Mouse (Mus musculus) midbrain, embryonic 11.5 days (tissue): ENCODE results near the gene Map3k11. TPM values are rescaled to one million over a fixed set of nuclear protein-coding genes. Genes with fewer than 3 reads are reported as not detected.

ENCODE experiments used
- ATAC-seq: fragments of 200-750 bp; cut with Nextera tagmentation; 2 replicates; pipeline ENCODE4 v1.8.0; 2017; ENCODE audit warnings: moderate TSS enrichment, moderate library complexity; ENCODE audit not compliant: low FRiP score
- DNase-seq: peaks from one replicate; pipeline ENCODE4 v3.0.0; 2015; ENCODE audit warnings: low spot score; ENCODE audit errors: missing footprints
- H3K27ac ChIP-seq: fragments of 300-500 bp; sonication (generic); 2 replicates; pipeline ENCODE4 v1.5.1; 2014; ENCODE audit warnings: low read depth, low read length
- H3K27me3 ChIP-seq: fragments of 300-500 bp; sonication (generic); 2 replicates; pipeline ENCODE4 v1.6.1; 2014; ENCODE audit warnings: mild to moderate bottlenecking, low read length, moderate library complexity, mixed read lengths; ENCODE audit not compliant: control insufficient read depth, insufficient read depth
- H3K36me3 ChIP-seq: fragments of 300-500 bp; sonication (generic); 2 replicates; pipeline ENCODE4 v1.6.1; 2014; ENCODE audit warnings: mild to moderate bottlenecking, low read length, moderate library complexity, mixed read lengths; ENCODE audit not compliant: control insufficient read depth, insufficient read depth
- H3K4me1 ChIP-seq: fragments of 300-500 bp; sonication (generic); 2 replicates; pipeline ENCODE4 v1.6.1; 2014; ENCODE audit warnings: low read length; ENCODE audit not compliant: control insufficient read depth, insufficient read depth
- H3K4me2 ChIP-seq: fragments of 300-500 bp; sonication (generic); 2 replicates; pipeline ENCODE4 v1.6.1; 2014; ENCODE audit warnings: mild to moderate bottlenecking, moderate library complexity
- H3K4me3 ChIP-seq: fragments of 300-500 bp; sonication (generic); 2 replicates; pipeline ENCODE4 v1.5.1; 2014; ENCODE audit warnings: low read depth, low read length
- H3K9ac ChIP-seq: fragments of 300-500 bp; sonication (generic); 2 replicates; pipeline ENCODE4 v1.6.1; 2014; ENCODE audit warnings: low read length
- H3K9me3 ChIP-seq: fragments of 300-500 bp; sonication (generic); 2 replicates; pipeline ENCODE4 v1.6.1; 2016; ENCODE audit warnings: low read length; ENCODE audit not compliant: control insufficient read depth
- WGBS: fragments of 180-500 bp; shearing (Covaris S2); extraction: QIAGEN DNeasy Blood & Tissue Kit; methylation state at CpG from one replicate; pipeline ENCODE4 v1.1.7; 2014; 5-methylcytosine and 5-hydroxymethylcytosine counted together
- polyA plus RNA-seq: library from polyadenylated mRNA; unstranded; fragments of >200 nt; fragmentation: Nextera tagmentation; extraction: Ambion mirVana; gene quantifications from 2 replicates; pipeline ENCODE4 v1.2.1, GENCODE M21; 2014

The Map3k11 gene
- polyA plus RNA-seq, 1 experiment from 2014 or later = 17.3 TPM

- H3K9me3 ChIP-seq = no peaks in the 10 kb centered on the region
- H3K36me3 ChIP-seq = peaks cover 11% of the 10 kb centered on the region; the same call in 1 of the 2 replicates
- WGBS = 86% methylated on average over 10 of the region's 10 CpGs
- peaks cover 36% of the 10 kb centered on the region for H3K4me1 ChIP-seq
- peaks cover 2% of the 10 kb centered on the region; the same call in 1 of the 2 replicates for H3K27me3 ChIP-seq
- no peak overlapping the region for H3K9ac ChIP-seq
- DNase-seq (no peak), ATAC-seq (no peak)
- H3K27ac ChIP-seq = no peak overlapping the region
- H3K4me2 ChIP-seq = no peak overlapping the region; the same call in 1 of the 2 replicates
- H3K4me3 ChIP-seq = no peak overlapping the region
Measured at GRCm38 (mm10) chr19:5692913-5693396, 4.4 kb downstream of the Map3k11 start.

GRCm38 (mm10) chr19:5693801-5694200 lies 5.3 kb downstream of the Map3k11 start:
- no peak for ATAC-seq
- Histone ChIP-seq H3K27me3 (peaks cover 2% of the 10 kb centered on the region; the same call in 1 of the 2 replicates), H3K9ac (no peak overlapping the region), H3K9me3 (no peaks in the 10 kb centered on the region), H3K4me1 (peaks cover 34% of the 10 kb centered on the region), H3K27ac (no peak overlapping the region), H3K4me2 (no peak overlapping the region), H3K4me3 (no peak overlapping the region), H3K36me3 (peaks cover 11% of the 10 kb centered on the region; the same call in 1 of the 2 replicates)
- 86% methylated on average over 6 of the region's 6 CpGs for WGBS
- DNase-seq = no peak

GRCm38 (mm10) chr19:5695849-5696462 lies 7.4 kb downstream of the Map3k11 start:
- Histone ChIP-seq H3K4me3 (peak overlapping the region; percentile 33), H3K4me1 (peaks cover 22% of the 10 kb centered on the region), H3K36me3 (peaks cover 20% of the 10 kb centered on the region; the same call in 1 of the 2 replicates), H3K27me3 (peaks cover 2% of the 10 kb centered on the region; the same call in 1 of the 2 replicates), H3K9ac (peak overlapping the region; percentile 54), H3K27ac (no peak overlapping the region), H3K9me3 (no peaks in the 10 kb centered on the region), H3K4me2 (peak overlapping the region; percentile 65)
- peak; percentile 93 for DNase-seq
- WGBS = 5% methylated on average over 41 of the region's 41 CpGs
- ATAC-seq = peak; percentile 86

- Histone ChIP-seq H3K27me3 (no peaks in the 10 kb centered on the region), H3K4me1 (no peaks in the 10 kb centered on the region; the same call in 1 of the 2 replicates), H3K4me3 (no peak within 1 kb of the TSS), H3K4me2 (no peak within 1 kb of the TSS), H3K27ac (no peak within 1 kb of the TSS), H3K9ac (no peak within 1 kb of the TSS; the same call in 1 of the 2 replicates), H3K9me3 (no peaks in the 10 kb centered on the region), H3K36me3 (peaks cover 24% of the 10 kb centered on the region)
- ATAC-seq (no peak), DNase-seq (no peak)
- WGBS = 77% methylated on average over 17 of the region's 17 CpGs
Measured at GRCm38 (mm10) chr19:5704163-5704800, 15.7 kb downstream of the Map3k11 start, which contains the start of gene Kcnk7. TSS of gene Kcnk7 (plus strand) at chr19:5704367.

- whole genome bisulfite sequencing = 45% methylated on average over 10 of the region's 10 CpGs
- Histone ChIP-seq H3K9ac (no peak overlapping the region), H3K4me2 (no peak overlapping the region), H3K36me3 (peaks cover 24% of the 10 kb centered on the region), H3K27ac (no peak overlapping the region), H3K4me1 (no peaks in the 10 kb centered on the region; the same call in 1 of the 2 replicates), H3K27me3 (no peaks in the 10 kb centered on the region), H3K4me3 (no peak overlapping the region), H3K9me3 (no peaks in the 10 kb centered on the region)
- ATAC-seq (no peak), DNase-seq (no peak)
Measured at GRCm38 (mm10) chr19:5704801-5705571, 16.4 kb downstream of the Map3k11 start.

GRCm38 (mm10) chr19:5710068-5710467 lies 21.5 kb downstream of the Map3k11 start:
- H3K27me3 ChIP-seq = no peaks in the 10 kb centered on the region
- no peak overlapping the region for H3K9ac ChIP-seq
- ATAC-seq = no peak
- peaks cover 12% of the 10 kb centered on the region for H3K36me3 ChIP-seq
- H3K9me3 ChIP-seq = no peaks in the 10 kb centered on the region
- H3K4me1 ChIP-seq = no peaks in the 10 kb centered on the region
- no peak overlapping the region for H3K27ac ChIP-seq
- no peak overlapping the region for H3K4me2 ChIP-seq
- DNase-seq = no peak
- no peak overlapping the region for H3K4me3 ChIP-seq
- 88% methylated on average over 6 of the region's 6 CpGs for WGBS

GRCm38 (mm10) chr19:5710581-5710980 lies 22.0 kb downstream of the Map3k11 start:
- no peak for ATAC-seq
- 75% methylated on average over 8 of the region's 8 CpGs for WGBS

GRCm38 (mm10) chr19:5711218-5711617 lies 22.7 kb downstream of the Map3k11 start:
- peaks cover 10% of the 10 kb centered on the region for H3K4me1 ChIP-seq
- H3K4me2 ChIP-seq = no peak overlapping the region
- no peaks in the 10 kb centered on the region for H3K9me3 ChIP-seq
- peak; percentile 91 for DNase-seq
- H3K9ac ChIP-seq = no peak overlapping the region
- H3K4me3 ChIP-seq = no peak overlapping the region
- H3K27ac ChIP-seq = no peak overlapping the region
- no peak for ATAC-seq
- no peaks in the 10 kb centered on the region for H3K27me3 ChIP-seq
- WGBS = 8% methylated on average over 3 of the region's 3 CpGs
- H3K36me3 ChIP-seq = peaks cover 12% of the 10 kb centered on the region

More at GRCm38 (mm10) chr19:5710581-5710980, 22.0 kb downstream of the Map3k11 start:
- H3K36me3 ChIP-seq = peaks cover 12% of the 10 kb centered on the region
- H3K27me3 ChIP-seq = no peaks in the 10 kb centered on the region
- H3K27ac ChIP-seq = no peak overlapping the region
- H3K4me3 ChIP-seq = no peak overlapping the region
- peaks cover 4% of the 10 kb centered on the region for H3K4me1 ChIP-seq
- DNase-seq = no peak
- no peak overlapping the region for H3K9ac ChIP-seq
- no peaks in the 10 kb centered on the region for H3K9me3 ChIP-seq
- no peak overlapping the region for H3K4me2 ChIP-seq
